Mouse (Mus musculus): ENCODE measurements around the gene Cap2.
A peak's percentile ranks its signal among the peaks of the same experiment; 100 is the strongest.

The Cap2 gene

DNA sequence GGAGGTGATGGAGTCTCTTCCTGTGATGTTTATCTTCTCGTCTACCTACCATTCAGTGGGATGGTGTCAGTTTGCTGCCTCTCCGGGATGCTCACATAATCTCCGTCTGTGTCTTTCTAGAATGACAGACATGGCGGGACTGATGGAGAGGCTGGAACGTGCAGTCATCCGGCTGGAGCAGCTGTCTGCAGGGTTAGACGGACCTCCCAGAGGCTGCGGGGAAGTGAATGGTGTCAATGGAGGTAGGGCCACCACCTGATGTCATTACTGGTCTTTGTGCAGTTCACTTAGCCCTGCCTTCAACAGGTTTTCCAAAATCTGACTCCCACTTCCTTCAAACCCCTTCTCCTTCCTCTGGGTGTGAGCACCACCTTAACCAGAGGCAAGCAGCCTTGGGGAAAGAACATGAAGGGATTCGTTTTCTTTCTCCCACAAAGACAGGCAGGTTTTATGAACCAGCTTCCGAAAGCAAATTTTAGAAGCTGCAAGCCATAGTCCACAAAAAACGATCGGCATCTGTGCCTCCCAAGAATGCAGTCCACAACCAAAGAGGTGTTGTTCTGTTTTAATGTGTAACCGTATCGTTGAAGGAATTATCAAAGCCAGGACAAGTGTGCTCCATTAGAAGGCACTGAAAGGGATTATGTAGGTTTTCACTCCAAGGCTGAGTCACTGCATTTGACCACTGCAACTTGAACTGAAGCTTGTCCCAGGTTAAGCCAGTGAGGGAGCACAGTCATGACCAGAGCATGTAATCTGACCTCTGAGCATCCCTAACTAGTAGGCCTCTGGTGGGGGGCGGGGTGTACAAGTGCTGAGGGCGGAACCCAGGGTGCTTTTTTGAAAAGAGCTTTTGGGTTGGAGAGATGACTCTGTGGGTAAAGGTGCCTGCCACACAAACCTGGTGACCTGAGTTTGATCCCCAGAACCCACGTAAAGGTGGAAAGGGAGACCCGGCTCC lies 23.9 kb downstream of the Cap2 start:
- no peak for DNase-seq (ENCODE audit: low spot score in 2 of 2)

DNA sequence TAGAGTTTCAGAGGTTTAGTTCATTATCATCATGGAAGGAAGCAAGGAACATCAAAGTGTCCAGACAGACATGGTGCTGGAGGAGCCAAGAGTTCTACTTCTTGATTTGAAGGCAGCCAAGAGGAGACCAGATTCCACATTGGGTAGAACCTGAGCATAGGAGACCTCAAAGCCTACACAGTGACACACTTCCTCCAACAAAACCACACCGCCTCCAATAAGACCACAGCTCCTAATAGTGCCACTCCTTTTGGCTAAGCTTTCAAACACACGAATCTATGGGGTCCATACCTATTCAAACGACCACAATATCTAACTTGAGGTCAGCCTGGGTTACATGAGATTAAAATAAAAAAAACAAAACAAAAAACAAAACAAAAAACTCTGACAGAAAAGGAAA lies 25.0 kb downstream of the Cap2 start:
- no peak for DNase-seq (ENCODE audit: low spot score in 2 of 2)

DNA sequence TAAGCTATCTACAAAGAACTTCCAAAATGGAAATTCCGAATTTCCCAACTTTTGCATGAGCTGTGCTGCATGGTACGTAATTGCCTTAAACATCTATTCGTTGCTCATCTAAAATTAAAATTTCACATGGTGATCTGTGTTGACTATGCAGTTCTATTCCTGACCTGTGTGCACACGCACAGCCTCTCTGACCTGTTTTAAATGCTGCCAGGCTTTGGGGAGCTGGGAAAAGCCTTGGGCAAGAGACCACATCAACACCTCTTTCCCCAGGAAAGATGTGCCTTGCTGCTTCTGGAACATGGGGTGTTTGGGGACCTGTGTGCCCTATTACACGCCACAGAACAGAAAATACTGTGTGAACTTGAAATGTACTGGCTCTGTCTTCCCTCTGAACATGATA lies 25.7 kb downstream of the Cap2 start:
- no peak for DNase-seq (ENCODE audit: low spot score in 2 of 2)

DNA sequence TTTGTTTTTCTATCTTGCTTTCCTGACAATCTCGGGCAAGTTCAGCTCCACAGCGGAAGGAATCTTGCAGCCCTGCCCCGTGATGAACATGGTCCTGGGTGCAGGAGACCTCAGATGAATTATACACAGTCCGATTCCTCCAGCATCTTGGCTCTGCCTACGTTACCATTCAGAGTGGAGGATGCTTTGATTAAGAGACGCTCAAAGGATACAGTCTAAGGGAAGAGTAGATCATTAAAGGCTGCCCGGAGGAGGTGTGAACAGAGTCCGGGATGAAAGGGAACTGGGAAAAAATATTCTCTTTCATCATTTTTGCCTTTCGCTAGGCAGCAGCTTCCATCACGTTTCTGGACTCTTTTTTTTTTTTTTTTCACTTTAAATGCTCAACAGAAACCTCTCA lies 27.4 kb downstream of the Cap2 start:
- DNase-seq (ENCODE audit: low spot score in 2 of 2), result no peak

DNA sequence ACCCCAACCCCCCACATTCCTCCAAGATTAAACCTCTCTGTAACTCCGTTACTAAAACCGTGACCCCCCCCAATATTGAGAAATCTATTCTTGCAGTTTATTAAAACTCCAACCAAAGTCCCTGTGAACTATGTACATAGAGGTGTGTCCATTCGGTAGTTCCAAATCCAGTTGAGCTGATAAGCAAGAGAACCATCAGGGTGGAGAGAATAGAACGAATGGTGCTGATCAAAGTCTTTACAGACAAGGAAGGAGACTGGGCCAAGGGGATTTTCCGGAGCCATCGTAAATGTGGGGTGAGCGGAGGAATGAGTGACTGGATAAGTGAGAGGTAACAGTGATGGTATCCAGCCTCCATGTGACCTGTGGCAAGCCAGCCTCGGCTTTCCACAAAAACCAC lies 28.9 kb downstream of the Cap2 start:
- no peak for DNase-seq (ENCODE audit: low spot score in 2 of 2)

DNA sequence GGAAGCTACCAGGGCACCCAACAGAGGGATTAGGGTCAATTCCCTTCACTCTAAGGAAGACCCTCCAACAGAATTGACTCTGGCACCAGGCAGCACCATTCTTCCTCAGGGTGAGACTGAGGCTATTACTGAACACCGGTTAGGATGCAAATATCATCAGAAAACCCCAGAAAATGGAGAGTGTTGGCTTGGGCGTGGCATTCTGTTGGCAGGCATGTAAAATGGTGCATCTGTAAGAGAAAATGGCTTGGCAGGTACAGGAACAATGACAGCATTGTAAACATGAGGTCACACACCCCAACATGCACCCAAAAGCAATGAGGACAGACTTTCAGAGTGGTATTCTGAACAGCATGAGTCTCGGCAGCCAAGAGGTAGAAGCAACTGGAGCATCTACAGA lies 30.0 kb downstream of the Cap2 start:
- no peak for DNase-seq (ENCODE audit: low spot score in 2 of 2)

DNA sequence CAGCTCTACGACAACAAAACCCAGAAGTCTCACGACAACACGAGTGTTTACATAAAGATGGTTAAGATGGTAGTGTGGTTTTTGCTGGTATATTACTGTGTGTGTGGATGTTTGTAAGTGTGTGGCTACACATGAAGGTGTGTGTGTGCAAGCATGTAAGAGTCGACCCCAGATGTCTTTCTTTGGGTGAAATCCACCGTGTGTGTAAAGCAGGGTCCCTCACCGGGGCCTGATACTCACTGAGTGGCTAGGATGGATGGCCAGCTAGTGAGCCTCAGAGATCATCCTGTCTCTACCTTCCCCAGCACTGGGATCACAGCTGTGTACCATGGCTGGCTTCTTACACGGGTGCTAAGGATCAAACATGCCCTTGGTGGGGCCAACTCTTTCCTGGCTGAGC lies 30.6 kb downstream of the Cap2 start:
- DNase-seq (ENCODE audit: low spot score in 2 of 2), result no peak

DNA sequence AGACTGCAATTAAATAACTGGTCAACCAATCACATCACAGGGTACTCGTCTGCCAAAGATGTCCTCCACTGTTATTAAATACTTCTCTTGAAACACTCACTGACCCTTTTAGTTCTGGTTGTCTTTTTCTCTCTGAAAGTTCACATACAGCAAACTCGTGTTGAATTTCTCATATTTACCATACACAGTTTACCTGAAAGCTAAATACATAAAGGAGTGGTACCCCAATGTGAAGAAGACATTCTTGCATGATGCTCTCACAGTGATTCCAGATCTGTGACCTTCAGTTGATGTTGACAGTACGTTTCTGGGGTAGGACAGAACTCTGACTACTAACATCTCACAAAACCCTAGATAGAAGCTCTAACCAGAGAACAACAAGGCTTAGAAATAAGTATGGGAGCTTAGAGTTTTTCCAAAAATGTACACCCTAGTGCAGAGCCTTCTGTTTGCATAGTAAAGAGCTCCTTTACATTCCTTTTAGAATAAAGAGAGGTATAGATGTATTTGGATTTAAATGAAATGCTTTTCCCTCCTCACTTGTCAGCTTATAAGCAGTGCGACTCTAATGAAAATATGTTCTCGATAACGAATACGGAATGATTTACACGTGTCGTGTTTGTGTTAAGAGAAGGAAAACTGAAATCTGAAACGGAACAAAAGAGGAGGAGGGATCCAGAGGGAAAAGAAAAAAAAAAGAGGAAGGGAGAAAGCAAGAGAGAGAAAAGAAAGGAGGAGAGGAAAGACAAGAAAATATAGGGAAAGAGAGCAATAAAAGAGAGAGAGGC lies 31.9 kb downstream of the Cap2 start:
- DNase-seq (ENCODE audit: low spot score in 2 of 2), result no peak

DNA sequence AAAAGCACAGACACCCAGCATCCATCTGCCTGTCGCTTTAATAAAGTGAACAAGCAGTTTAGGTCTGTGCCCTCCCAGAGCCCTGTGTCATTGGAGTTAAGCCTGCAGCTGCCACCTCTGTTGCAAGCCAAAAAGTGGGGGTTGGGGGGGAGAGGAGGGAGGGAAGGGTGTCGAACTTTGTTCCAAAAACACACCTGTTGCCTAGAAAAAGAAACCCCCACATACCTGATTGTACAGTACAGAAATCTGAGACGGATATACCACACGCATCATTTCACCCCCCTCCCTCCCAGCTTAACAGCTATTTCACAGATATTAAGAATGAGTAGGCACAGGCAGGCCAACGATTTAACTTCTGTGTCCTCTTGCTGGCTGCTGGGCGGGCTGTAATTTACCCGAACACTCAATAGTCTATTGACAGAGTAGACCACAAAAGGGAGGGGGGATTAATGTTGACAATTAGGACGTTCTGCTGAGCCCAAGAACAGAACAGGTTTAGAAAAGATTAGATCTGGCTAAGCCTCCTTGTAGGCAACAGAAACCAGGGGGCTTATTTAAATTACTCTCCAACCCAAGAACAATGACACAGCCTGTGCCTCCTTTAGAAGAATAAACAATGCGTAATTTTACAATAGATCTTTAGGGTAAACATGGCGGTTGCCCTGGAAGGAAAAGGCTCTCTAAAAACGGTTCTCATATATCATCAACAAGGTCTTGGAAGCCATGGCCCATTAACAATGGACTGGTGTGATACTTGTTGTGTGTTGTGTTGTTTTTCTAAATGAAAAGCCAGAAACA lies 32.7 kb downstream of the Cap2 start:
- no peak for DNase-seq (ENCODE audit: low spot score in 2 of 2)

DNA sequence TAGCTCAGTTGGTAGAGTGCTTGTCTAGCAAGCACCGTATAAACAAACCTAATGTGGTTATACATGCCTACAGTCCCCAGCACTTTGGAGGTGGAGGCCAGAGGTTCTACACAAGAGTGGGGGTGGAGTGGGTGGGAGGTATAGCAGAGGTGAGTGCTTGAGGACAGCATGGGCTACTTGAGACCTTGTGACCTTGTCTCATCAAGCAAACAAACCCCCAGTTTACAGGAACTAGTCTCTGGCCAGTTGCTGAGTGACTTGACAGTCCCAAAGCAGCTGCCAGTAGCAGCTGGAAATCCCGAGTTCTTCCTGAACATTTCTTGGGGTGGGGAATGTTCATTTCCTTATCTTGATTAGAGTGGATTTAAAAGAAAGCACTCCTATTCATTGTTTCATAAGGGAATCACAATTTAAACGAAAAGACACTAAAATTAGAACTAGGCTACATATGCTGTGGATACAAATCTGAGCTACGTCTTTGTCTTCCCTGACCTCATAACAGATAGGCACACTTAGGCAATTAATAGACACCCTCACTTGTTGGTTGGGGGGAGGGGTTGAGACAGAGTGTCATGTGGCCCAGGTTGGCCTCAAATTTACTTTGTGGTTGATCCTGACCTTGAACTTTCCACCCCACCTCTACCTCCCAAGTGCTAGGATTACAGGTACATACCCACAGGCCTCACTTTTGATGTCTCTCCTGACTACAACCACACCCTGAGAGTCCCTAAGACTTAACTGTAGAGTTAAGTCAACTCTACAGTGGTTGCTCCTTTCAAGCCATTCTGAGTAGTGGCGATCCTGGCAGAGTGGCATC lies 33.5 kb downstream of the Cap2 start:
- no peak for DNase-seq (ENCODE audit: low spot score in 2 of 2)

DNA sequence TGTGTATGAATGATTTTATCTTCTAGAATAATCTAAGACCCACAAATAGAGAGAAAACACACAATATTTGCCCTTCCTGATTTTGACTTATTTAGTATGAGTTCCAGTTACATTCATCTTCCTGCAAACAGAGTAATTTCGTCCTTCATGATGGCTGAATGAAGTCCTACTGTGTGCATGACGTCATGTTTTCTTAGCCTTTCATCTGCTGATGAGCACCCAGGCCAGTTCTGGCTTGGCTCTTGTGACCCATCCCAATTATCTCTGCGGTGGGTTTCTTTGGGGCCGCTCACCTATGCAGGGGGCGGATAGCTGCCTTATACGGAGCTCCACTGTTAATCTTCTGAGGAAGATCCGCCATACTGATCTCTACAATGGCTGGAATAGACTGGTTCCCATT lies 37.6 kb downstream of the Cap2 start:
- DNase-seq (ENCODE audit: low spot score in 2 of 2), result no peak

DNA sequence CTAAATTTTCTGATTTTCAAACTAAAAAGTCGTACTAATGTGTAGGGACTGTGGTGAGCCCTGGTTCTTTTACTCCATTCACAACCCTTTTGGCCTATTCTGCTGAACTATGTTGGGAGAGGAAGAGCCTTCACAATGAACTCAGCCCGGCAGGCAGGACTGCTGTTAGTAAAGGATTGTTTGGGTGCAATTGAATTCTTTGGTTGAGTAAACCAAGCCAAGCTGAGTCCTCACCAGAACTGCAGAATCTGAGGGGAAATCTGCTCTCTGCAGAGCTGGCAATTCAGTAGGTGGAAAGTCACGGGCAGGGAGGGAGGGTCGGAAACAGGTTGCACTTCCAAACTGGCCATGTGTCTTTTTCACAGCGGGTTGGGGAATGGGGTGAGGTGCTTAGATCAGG lies 39.3 kb downstream of the Cap2 start:
- no peak for DNase-seq (ENCODE audit: low spot score in 2 of 2)

DNA sequence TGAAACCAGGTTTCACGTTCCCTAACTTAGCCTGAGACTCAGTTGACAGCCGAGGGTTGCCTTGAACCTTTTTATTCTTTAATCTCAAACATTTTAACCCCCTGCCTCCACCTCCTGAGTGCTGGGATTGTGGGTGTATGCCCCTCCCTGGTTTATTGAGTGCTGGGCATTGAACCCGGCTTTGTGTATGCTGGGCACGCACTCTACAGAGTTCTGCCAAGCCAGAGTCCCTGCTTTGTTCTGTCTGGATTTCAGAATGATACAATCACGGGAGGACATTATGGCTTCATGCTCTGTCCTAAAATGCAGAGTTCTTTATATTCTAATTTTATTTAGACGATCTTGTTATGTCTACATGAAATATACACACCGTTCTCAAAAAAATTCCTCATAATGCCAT lies 41.1 kb downstream of the Cap2 start:
- no peak for DNase-seq (ENCODE audit: low spot score in 2 of 2)

DNA sequence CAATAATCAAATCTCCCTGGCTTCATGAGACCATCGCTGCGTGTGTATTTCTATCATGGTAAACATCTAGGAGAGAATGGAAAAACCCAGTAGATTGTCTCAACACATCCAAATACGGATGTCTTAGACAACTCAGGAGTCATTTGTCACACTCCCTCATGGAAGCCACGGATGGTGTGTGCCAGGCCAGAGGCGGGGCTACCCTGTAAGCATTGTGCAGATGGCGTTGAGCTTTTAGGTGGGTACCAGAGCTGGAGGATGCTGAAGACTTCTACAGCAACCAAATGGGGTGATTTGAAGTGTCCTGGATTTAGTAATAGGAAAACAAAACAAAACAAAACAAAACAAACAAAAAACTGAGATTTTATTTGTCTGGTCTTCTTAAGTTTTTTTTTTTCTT lies 43.0 kb downstream of the Cap2 start:
- DNase-seq (ENCODE audit: low spot score in 2 of 2), result no peak

DNA sequence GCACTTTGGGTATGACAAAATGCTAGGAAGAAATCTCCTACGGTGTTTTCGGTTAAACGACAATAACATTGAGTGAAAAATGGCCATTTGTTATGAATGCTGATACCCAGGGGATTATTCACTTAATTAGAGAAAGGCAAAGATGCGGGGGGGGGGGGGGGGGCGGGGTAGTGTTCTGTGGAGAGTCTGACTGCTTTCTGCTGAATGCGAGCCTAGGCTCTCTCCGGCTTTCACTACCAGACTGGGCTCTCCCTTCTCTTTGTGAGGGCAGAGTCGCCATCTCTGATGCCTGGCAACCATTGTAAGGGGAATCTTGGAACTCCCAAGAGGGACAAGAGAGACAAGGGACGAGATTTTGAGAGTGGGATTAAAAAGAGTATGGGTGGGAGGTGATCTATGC lies 43.4 kb downstream of the Cap2 start:
- no peak for DNase-seq (ENCODE audit: low spot score in 2 of 2)

DNA sequence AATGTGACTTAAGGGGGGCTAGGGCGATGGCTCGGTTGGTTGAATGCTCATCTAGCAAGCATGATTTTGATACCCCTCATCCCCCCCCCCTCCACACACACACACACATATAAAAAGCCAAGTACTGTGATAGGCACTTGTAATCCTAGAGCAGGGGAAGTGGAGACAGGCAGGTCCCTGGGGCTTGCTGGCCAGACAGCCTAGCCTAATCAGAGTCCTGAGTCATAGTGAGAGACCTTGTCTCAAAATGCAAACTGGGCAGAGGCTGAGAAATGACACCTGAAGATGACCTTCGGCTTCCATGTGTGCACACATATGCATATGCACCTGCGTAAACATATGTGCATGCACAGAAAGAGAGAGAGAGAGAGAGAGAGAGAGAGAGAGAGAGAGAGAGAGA lies 45.2 kb downstream of the Cap2 start:
- DNase-seq (ENCODE audit: low spot score in 2 of 2), result no peak

DNA sequence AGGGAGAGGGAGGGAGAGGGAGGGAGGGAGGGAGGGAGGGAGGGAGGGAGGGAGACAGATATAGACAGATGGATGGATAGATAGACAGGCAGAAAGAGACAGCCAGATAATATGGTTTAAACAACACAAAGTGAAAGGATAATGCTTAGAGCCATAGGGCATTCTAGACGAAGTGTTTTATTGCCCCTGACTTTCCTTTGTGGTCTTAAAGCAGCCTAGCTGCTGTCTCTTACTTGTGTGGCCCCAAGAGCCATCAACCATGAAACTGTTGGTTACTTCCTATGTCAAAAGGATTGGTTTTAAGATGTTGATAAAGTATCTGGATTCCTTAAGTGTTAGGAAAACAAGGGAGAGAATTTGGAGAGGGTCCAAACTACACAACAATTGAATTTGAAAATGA lies 45.6 kb downstream of the Cap2 start:
- no peak for DNase-seq (ENCODE audit: low spot score in 2 of 2)

DNA sequence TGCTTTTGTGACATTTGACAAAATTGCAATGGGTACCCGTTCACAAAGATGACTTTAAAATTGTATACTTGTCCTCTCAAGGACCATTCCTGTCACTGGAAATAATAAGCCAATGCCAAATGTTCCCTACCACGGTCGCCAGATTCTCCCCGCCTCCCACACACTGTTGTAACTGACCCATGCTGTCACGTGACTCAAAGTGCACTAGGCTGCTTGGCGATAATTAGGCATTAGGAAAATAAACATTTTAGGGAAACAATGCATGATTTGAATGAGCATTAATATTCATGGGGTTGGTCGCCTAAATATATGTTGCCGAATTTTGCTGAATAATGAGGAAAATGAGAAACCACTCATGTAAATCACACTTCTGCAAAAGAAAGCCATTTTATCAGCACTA lies 46.5 kb downstream of the Cap2 start:
- DNase-seq (ENCODE audit: low spot score in 2 of 2), result no peak

DNA sequence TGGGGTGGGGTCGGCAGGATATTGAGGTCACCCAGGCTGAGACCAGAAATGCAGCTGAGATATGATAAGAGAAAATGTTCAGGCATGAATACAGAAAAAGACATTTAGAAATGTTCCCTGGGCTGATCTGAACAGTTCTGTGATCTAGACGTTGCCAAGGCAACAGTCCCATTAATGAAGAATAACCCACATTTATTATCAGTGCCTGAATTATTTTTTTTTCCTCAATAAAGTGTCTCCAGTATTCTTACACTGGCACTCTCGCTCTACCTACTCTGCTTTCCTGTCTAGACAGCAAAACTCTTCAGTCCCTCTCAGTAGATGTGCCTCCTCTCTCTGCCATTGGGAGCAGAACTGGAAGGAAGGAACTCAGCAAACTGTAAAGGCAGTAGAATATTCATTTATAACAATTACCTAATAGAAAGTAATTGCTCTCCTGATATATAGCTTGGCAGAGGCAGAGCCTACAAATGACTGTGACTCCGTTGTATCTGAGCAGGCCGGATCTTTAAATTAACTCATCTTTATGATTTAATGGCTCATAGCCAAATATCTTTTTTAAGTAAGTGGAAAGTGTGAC lies 47.0 kb downstream of the Cap2 start:
- DNase-seq (ENCODE audit: low spot score in 2 of 2), result no peak

DNA sequence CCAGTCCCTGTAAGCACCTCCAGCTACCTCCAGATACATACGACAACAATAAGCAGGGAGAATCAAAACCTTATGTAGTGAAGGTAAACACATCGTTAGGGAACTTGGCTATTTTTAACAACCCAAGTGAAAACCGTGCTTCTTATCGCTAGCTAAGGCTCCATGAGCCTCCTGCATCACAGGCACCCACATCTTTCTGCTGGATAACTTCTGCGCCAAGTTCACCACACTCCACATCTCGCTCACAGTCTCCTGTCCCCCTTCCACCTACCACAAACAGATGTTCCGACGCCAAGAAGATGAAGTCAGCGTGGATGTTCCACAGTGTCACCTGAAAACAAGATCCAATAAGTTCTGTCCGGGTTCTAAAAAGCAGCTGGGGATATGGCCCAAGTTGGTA lies 49.0 kb downstream of the Cap2 start:
- peak in 1 of 2 experiments; percentile 22 for DNase-seq (ENCODE audit: low spot score in 2 of 2)

DNA sequence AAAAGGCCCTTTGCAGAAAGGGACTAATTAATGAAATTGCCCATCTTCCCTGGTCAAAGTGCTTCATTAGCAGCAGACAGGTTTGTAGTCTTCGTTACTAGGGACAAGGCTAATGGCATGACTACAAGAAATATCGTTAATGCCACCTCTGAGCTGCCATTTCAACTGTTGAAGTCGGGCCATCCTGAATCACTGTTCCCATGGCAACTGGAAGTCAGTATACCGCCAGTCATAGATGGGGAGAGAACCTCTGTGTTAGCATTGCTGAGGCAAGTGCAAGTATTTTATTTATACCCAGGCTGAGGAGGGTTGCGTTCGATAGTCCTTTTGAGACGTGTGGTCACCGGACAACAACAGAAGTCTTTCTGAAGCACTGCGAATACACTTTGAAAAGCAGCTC lies 53.1 kb downstream of the Cap2 start:
- DNase-seq (ENCODE audit: low spot score in 2 of 2), result no peak
